Mouse (Mus musculus) left cerebral cortex, adult 18-20 months (tissue): Measurements from ENCODE around the gene Hils1. TPM values are rescaled to one million over a fixed set of nuclear protein-coding genes. Genes with fewer than 3 reads are reported as not detected.
A peak's percentile ranks its signal among the peaks of the same experiment; 100 is the strongest.

Source experiments
- DNase-seq, 2 experiments: peaks; one replicate each; pipeline ENCODE4 v3.0.0; 2021 to 2022; ENCODE audit warnings: low spot score in 2 of 2, mixed read lengths in 1 of 2
- long read RNA-seq, 2 experiments: library from polyadenylated mRNA; stranded (forward); transcript quantifications; one replicate each; pipeline ENCODE4 v2.0.0; 2021
- total RNA-seq, 2 experiments: library from RNA; stranded (reverse); gene quantifications; 2 replicates each; pipeline ENCODE4 v1.2.3; 2021

Gene Hils1
- not detected for total RNA-seq
- long read RNA-seq, experiment 1, result 0 reads
- long read RNA-seq, experiment 2, result 0 reads

GRCm38 (mm10) chr11:94967419-94967818 is at the start of gene Hils1:
Hils1 (plus strand) TSS chr11:94967593.
- no peak for DNase-seq

GRCm38 (mm10) chr11:94917717-94918116 is 49.7 kb upstream of the Hils1 start:
- DNase-seq, result no peak

- no peak for DNase-seq
Observed at GRCm38 (mm10) chr11:94920996-94921401, 46.4 kb upstream of the Hils1 start.

- DNase-seq, result no peak
Observed at GRCm38 (mm10) chr11:94924977-94925376, 42.4 kb upstream of the Hils1 start.

- DNase-seq, result no peak
Observed at GRCm38 (mm10) chr11:94926431-94926830, 41.0 kb upstream of the Hils1 start.

- DNase-seq, result no peak
Observed at GRCm38 (mm10) chr11:94927771-94928291, 39.6 kb upstream of the Hils1 start.

GRCm38 (mm10) chr11:94928820-94929219 is 38.6 kb upstream of the Hils1 start:
- DNase-seq, result peak in 1 of 2 experiments; percentile 30

GRCm38 (mm10) chr11:94929599-94929998 is 37.8 kb upstream of the Hils1 start:
- DNase-seq, result no peak

GRCm38 (mm10) chr11:94930151-94930550 is 37.2 kb upstream of the Hils1 start:
- DNase-seq, result no peak

- DNase-seq, result no peak
Observed at GRCm38 (mm10) chr11:94933584-94933983, 33.8 kb upstream of the Hils1 start.

GRCm38 (mm10) chr11:94934526-94934925 is 32.9 kb upstream of the Hils1 start:
- no peak for DNase-seq

GRCm38 (mm10) chr11:94936045-94936444 is 31.3 kb upstream of the Hils1 start, which contains the start of gene Col1a1:
Col1a1 (plus strand) TSS chr11:94936224.
- DNase-seq, result no peak

- DNase-seq, result peak; percentile 83 to 86
Observed at GRCm38 (mm10) chr11:94936851-94937295, 30.5 kb upstream of the Hils1 start.

- peak; percentile 63 to 78 for DNase-seq
Observed at GRCm38 (mm10) chr11:94937335-94937781, 30.0 kb upstream of the Hils1 start.

- no peak for DNase-seq
Observed at GRCm38 (mm10) chr11:94937787-94938186, 29.6 kb upstream of the Hils1 start.

- no peak for DNase-seq
Observed at GRCm38 (mm10) chr11:94938296-94938695, 29.1 kb upstream of the Hils1 start.

GRCm38 (mm10) chr11:94939280-94939679 is 28.1 kb upstream of the Hils1 start:
- DNase-seq, result peak; percentile 76 to 86

- no peak for DNase-seq
Observed at GRCm38 (mm10) chr11:94941121-94941520, 26.3 kb upstream of the Hils1 start.

GRCm38 (mm10) chr11:94941776-94942175 is 25.6 kb upstream of the Hils1 start:
- no peak for DNase-seq

- DNase-seq, result peak in 1 of 2 experiments; percentile 60
Observed at GRCm38 (mm10) chr11:94942282-94943023, 24.9 kb upstream of the Hils1 start.

GRCm38 (mm10) chr11:94943054-94943453 is 24.3 kb upstream of the Hils1 start:
- DNase-seq, result no peak

GRCm38 (mm10) chr11:94944295-94944694 is 23.1 kb upstream of the Hils1 start:
- no peak for DNase-seq

- DNase-seq, result no peak
Observed at GRCm38 (mm10) chr11:94945236-94945635, 22.2 kb upstream of the Hils1 start.
